Mouse (Mus musculus) liver, embryonic 13.5 days (tissue): ENCODE measurements around the gene Coa7. TPM values are rescaled to one million over a fixed set of nuclear protein-coding genes. Genes with fewer than 3 reads are reported as not detected.

Source experiments
- ATAC-seq: fragments of 200-750 bp; cut with Nextera tagmentation; 2 replicates; pipeline ENCODE4 v1.8.0; 2017; ENCODE audit warnings: low read depth, mild to moderate bottlenecking, moderate number of reproducible peaks, moderate library complexity
- DNase-seq: peaks from one replicate; pipeline ENCODE4 v3.0.0; 2022
- H3K27ac ChIP-seq: fragments of 300-500 bp; sonication (generic); 2 replicates; pipeline ENCODE4 v1.5.1; 2015; ENCODE audit warnings: moderate library complexity, mild to moderate bottlenecking, inconsistent platforms
- H3K27me3 ChIP-seq: fragments of 300-500 bp; sonication (generic); 2 replicates; pipeline ENCODE4 v1.6.1; 2015; ENCODE audit warnings: mild to moderate bottlenecking, inconsistent platforms
- H3K36me3 ChIP-seq: fragments of 300-500 bp; sonication (generic); 2 replicates; pipeline ENCODE4 v1.6.1; 2015; ENCODE audit warnings: mild to moderate bottlenecking, inconsistent platforms
- H3K4me1 ChIP-seq: fragments of 300-500 bp; sonication (generic); replicated peaks from 2 replicates; pipeline ENCODE4 v1.6.1; 2015; ENCODE audit warnings: inconsistent platforms
- H3K4me2 ChIP-seq: fragments of 300-500 bp; sonication (generic); 2 replicates; pipeline ENCODE4 v1.6.1; 2015; ENCODE audit warnings: inconsistent platforms, mild to moderate bottlenecking, moderate library complexity
- H3K4me3 ChIP-seq: fragments of 300-500 bp; sonication (generic); replicated peaks from 2 replicates; pipeline ENCODE4 v1.5.1; 2015; ENCODE audit warnings: mild to moderate bottlenecking, inconsistent platforms
- H3K9ac ChIP-seq: fragments of 300-500 bp; sonication (generic); 2 replicates; pipeline ENCODE4 v1.6.1; 2015; ENCODE audit warnings: mild to moderate bottlenecking, inconsistent platforms
- H3K9me3 ChIP-seq: fragments of 300-500 bp; sonication (generic); replicated peaks from 2 replicates; pipeline ENCODE4 v1.6.1; 2016; ENCODE audit warnings: inconsistent platforms
- WGBS: fragments of 180-500 bp; shearing (Covaris S2); methylation state at CpG from one replicate; pipeline ENCODE4 v1.1.7; 2015; ENCODE audit not compliant: insufficient replicate concordance; 5-methylcytosine and 5-hydroxymethylcytosine counted together
- polyA plus RNA-seq: library from polyadenylated mRNA; unstranded; fragments of >200 nt; fragmentation: Nextera tagmentation; extraction: Ambion mirVana; gene quantifications from 2 replicates; pipeline ENCODE4 v1.2.1, GENCODE M21; 2015

Gene Coa7
- polyA plus RNA-seq, result 30.8 and 32.6 TPM in 2 replicates

GRCm38 (mm10) chr4:108327730-108328484, at the start of gene Coa7:
TSS of gene Coa7 (plus strand) at chr4:108328140.
- WGBS, result under 1% methylated on average over 45 of the region's 45 CpGs
- H3K4me2 ChIP-seq, result peak within 1 kb of the TSS; percentile 84
- peaks cover 17% of the 10 kb centered on the region for H3K36me3 ChIP-seq
- H3K27ac ChIP-seq, result peak within 1 kb of the TSS; percentile 77
- ATAC-seq, result peak; percentile 96
- H3K9ac ChIP-seq, result peak within 1 kb of the TSS; percentile 72
- H3K9me3 ChIP-seq, result no peaks in the 10 kb centered on the region
- H3K4me3 ChIP-seq, result peak within 1 kb of the TSS; percentile 71
- peaks cover 34% of the 10 kb centered on the region for H3K4me1 ChIP-seq
- peak; percentile 97 for DNase-seq
- H3K27me3 ChIP-seq, result no peaks in the 10 kb centered on the region

GRCm38 (mm10) chr4:108300266-108300665, 27.7 kb upstream of the Coa7 start:
- no peaks in the 10 kb centered on the region for H3K36me3 ChIP-seq
- peak; percentile 8 for DNase-seq
- no peaks in the 10 kb centered on the region for H3K27me3 ChIP-seq
- H3K9ac ChIP-seq, result peak overlapping the region; percentile 89
- peak overlapping the region; percentile 72; the same call in 1 of the 2 replicates for H3K27ac ChIP-seq
- peak overlapping the region; percentile 81 for H3K4me3 ChIP-seq
- H3K4me1 ChIP-seq, result peaks cover 25% of the 10 kb centered on the region
- peak overlapping the region; percentile 96 for H3K4me2 ChIP-seq
- WGBS, result 1% methylated on average over 14 of the region's 14 CpGs
- H3K9me3 ChIP-seq, result no peaks in the 10 kb centered on the region
- ATAC-seq, result no peak

- DNase-seq (peak; percentile 79), ATAC-seq (peak; percentile 95)
- peak within 1 kb of the TSS; percentile 89 for H3K9ac ChIP-seq
- H3K4me2 ChIP-seq, result peak within 1 kb of the TSS; percentile 96
- H3K27me3 ChIP-seq, result no peaks in the 10 kb centered on the region
- H3K4me1 ChIP-seq, result peaks cover 25% of the 10 kb centered on the region
- H3K9me3 ChIP-seq, result no peaks in the 10 kb centered on the region
- WGBS, result under 1% methylated on average over 52 of the region's 58 CpGs
- H3K27ac ChIP-seq, result peak within 1 kb of the TSS; percentile 72
- H3K36me3 ChIP-seq, result no peaks in the 10 kb centered on the region
- H3K4me3 ChIP-seq, result peak within 1 kb of the TSS; percentile 81
These were observed 27.1 kb upstream of the Coa7 start, which contains the start of gene Zyg11b for GRCm38 (mm10) chr4:108300670-108301373. TSS of gene Zyg11b (minus strand) at chr4:108301096.

- no peaks in the 10 kb centered on the region for H3K36me3 ChIP-seq
- DNase-seq (no peak), ATAC-seq (no peak)
- peaks cover 25% of the 10 kb centered on the region for H3K4me1 ChIP-seq
- H3K9ac ChIP-seq, result no peak overlapping the region
- no peak overlapping the region for H3K4me2 ChIP-seq
- H3K4me3 ChIP-seq, result no peak overlapping the region
- no peaks in the 10 kb centered on the region for H3K27me3 ChIP-seq
- no peak overlapping the region for H3K27ac ChIP-seq
- 64% methylated on average over 5 of the region's 5 CpGs for WGBS
- no peaks in the 10 kb centered on the region for H3K9me3 ChIP-seq
These were observed 25.5 kb upstream of the Coa7 start for GRCm38 (mm10) chr4:108302296-108302890.

GRCm38 (mm10) chr4:108310706-108311105, 17.2 kb upstream of the Coa7 start:
- no peak for DNase-seq
- no peak for ATAC-seq
- Histone ChIP-seq H3K27me3 (no peaks in the 10 kb centered on the region), H3K36me3 (no peaks in the 10 kb centered on the region), H3K4me1 (no peaks in the 10 kb centered on the region), H3K4me2 (no peak overlapping the region), H3K27ac (no peak overlapping the region), H3K4me3 (no peak overlapping the region), H3K9me3 (no peaks in the 10 kb centered on the region), H3K9ac (no peak overlapping the region)
- WGBS, result 42% methylated on average over 6 of the region's 6 CpGs

- no peak overlapping the region for H3K4me3 ChIP-seq
- H3K4me2 ChIP-seq, result no peak overlapping the region
- DNase-seq (no peak), ATAC-seq (no peak)
- H3K27me3 ChIP-seq, result no peaks in the 10 kb centered on the region
- no peak overlapping the region for H3K9ac ChIP-seq
- no peaks in the 10 kb centered on the region for H3K9me3 ChIP-seq
- H3K27ac ChIP-seq, result no peak overlapping the region
- WGBS, result 66% methylated on average over 5 of the region's 5 CpGs
- no peaks in the 10 kb centered on the region for H3K36me3 ChIP-seq
- peaks cover 18% of the 10 kb centered on the region for H3K4me1 ChIP-seq
These were observed 13.9 kb upstream of the Coa7 start for GRCm38 (mm10) chr4:108314041-108314440.

DNA sequence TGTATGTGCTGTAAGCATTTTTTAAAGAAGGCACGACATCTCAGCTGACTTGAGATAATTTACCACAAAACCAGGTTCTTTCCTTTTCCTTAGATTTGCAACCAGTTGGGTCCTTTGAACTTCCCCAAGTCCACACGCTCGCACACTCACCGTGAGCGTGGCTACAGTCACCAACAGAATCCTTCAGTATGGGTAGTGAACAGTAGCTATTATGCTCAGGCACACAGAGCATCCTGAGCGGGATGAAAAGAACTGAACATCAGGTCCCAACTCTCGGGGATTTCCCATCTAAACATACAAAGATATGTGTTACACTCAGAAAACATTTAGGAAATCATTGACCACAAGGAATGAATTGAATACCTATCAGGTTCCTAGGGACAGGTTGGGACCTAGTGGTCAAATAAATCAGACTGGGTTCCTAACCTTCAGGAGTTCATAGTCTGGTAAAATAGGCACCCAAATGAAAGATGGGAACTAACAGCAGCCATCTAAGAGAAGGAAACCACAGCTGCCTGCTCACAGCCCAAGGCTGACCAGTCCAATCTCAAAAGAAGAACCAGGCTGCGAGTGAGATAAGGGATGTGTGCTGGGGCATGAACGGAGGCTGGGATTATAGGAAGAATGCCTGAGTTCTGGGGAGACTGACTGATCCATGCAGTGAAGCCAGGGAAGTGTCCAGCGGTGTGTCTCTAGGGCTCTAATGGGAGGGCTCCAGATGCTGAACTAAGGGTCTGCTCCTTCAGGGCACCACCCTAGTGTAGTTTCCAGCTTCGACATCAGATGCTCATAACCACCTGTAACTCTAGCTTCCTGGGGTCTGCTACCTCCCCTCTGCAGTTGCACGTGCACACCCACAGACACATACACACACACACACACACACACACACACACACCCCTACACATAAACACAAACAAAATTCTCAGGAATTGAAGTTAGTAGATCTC, 10.0 kb upstream of the Coa7 start:
- ATAC-seq (peak; percentile 32; the same call in 1 of the 2 replicates), DNase-seq (no peak)
- H3K36me3 ChIP-seq, result no peaks in the 10 kb centered on the region
- 19% methylated on average over 12 of the region's 12 CpGs for WGBS
- H3K4me1 ChIP-seq, result peaks cover 20% of the 10 kb centered on the region
- no peaks in the 10 kb centered on the region for H3K27me3 ChIP-seq
- no peaks in the 10 kb centered on the region for H3K9me3 ChIP-seq
- H3K27ac ChIP-seq, result peak overlapping the region; percentile 54
- H3K4me3 ChIP-seq, result no peak overlapping the region
- H3K9ac ChIP-seq, result no peak overlapping the region
- H3K4me2 ChIP-seq, result no peak overlapping the region

DNA sequence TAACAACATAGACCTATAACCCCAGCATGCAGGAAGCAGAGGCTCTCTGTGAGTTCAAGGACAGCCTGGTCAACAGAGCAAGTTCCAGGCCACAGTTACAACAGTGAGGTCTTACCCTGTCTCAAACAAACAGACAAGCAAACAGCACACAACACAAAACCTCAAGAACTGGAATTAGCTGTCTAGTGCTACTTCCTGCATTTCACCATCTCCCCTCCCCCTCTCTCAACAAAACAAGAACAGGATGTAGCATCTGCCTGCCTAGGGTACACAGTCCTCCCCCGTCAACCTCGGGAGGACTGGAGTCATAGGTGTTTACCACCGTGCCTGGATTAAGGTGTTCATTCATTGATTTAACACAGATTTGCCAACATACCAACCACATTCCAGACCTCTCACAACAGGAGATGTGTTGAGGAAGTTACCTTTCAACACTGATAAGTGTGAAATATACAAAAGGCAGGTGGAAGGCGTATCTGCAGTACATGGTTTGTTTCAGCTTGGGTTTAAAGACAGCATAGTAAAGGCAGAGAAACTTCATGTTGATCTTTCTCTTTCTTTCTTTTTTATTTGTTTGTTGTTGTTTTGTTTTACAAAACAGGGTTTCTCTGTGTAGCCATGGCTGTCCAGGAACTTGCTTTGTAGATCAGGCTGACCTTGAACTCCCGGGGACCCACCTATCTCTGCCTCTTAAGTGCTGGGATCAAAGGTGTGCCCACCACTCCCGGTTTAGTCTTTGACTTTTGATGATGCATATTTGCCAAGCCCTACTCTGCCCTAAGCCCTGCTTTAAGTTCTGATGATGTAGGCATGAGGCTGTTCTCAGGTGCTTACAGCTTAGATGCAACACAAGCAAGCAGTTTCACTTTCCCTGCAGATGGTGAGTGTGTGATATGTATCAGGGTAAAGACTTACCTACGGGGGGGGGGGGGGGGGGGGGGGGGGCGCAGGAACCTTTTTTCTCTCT, 9.0 kb upstream of the Coa7 start:
- no peak for DNase-seq
- 37% methylated on average over 8 of the region's 8 CpGs for WGBS
- Histone ChIP-seq H3K9ac (no peak overlapping the region), H3K36me3 (no peaks in the 10 kb centered on the region), H3K4me1 (peaks cover 20% of the 10 kb centered on the region), H3K27me3 (no peaks in the 10 kb centered on the region), H3K9me3 (no peaks in the 10 kb centered on the region), H3K27ac (peak overlapping the region; percentile 54), H3K4me2 (no peak overlapping the region), H3K4me3 (no peak overlapping the region)
- ATAC-seq, result peak; percentile 63

DNA sequence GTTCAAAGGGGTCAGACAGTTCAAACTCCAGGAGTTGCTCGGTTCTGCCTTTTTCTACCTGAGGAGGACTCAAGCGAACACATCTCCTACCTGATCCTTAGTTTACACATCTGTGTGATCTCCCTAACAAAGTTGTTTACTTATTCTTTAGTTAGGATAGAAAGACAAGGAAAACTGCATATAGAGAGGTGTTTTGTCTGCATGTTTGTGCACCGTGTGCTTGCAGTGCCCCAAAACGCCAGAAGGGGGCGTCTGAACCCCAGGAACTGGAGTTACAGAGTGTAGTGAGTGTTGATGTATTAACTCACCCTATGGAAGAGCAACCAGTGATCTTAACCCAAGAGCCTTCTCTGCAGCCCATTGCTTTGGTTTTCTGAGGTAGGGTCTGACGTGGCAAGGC, 8.2 kb upstream of the Coa7 start:
- no peak overlapping the region for H3K9ac ChIP-seq
- no peak overlapping the region for H3K4me3 ChIP-seq
- 58% methylated on average over 6 of the region's 6 CpGs for WGBS
- H3K4me1 ChIP-seq, result peaks cover 20% of the 10 kb centered on the region
- H3K36me3 ChIP-seq, result no peaks in the 10 kb centered on the region
- H3K27ac ChIP-seq, result no peak overlapping the region
- no peaks in the 10 kb centered on the region for H3K27me3 ChIP-seq
- ATAC-seq, result no peak
- no peak for DNase-seq
- H3K9me3 ChIP-seq, result no peaks in the 10 kb centered on the region
- H3K4me2 ChIP-seq, result no peak overlapping the region
